In genomic region chr7:28191903-28192302, GRCm38 (mm10) we compare ENCODE assay signal across 12 mouse cellular contexts.
"Had no signal": no experiment of that assay in that cellular context is flagged by ENCODE, and none has a peak within 500 bp of the region (broad histone marks: within the 10 kb centered on the region; RNA-seq: fewer than 3 reads in every experiment).

No protein-coding gene starts in this region.

- H3K4me3 ChIP-seq: limb, embryonic 13.5 days; midbrain, embryonic 15.5 days; neural tube, embryonic 12.5 days; stomach, embryonic 15.5 days had no signal

- DNase-seq: kidney, adult 9 months; left cerebral cortex, postnatal 4 days; lung, adult 18-20 months; right cerebral cortex, postnatal 4 days; spleen, adult 18-20 months; thymus, postnatal 36 days had no signal

- H3K9me3 ChIP-seq: limb, embryonic 13.5 days; midbrain, embryonic 15.5 days; neural tube, embryonic 12.5 days; stomach, embryonic 15.5 days had no signal

- H3K27me3 ChIP-seq: limb, embryonic 13.5 days; midbrain, embryonic 15.5 days; neural tube, embryonic 12.5 days; stomach, embryonic 15.5 days had no signal

- H3K4me1 ChIP-seq: limb, embryonic 13.5 days; midbrain, embryonic 15.5 days; neural tube, embryonic 12.5 days; stomach, embryonic 15.5 days had no signal

- H3K27ac ChIP-seq: kidney, postnatal 0 days; limb, embryonic 13.5 days; liver, embryonic 14.5 days; midbrain, embryonic 15.5 days; neural tube, embryonic 12.5 days; stomach, embryonic 15.5 days had no signal

- ATAC-seq: midbrain, embryonic 15.5 days had no signal
